ENCODE assay signal across 27 mouse cellular contexts in the genomic region with DNA sequence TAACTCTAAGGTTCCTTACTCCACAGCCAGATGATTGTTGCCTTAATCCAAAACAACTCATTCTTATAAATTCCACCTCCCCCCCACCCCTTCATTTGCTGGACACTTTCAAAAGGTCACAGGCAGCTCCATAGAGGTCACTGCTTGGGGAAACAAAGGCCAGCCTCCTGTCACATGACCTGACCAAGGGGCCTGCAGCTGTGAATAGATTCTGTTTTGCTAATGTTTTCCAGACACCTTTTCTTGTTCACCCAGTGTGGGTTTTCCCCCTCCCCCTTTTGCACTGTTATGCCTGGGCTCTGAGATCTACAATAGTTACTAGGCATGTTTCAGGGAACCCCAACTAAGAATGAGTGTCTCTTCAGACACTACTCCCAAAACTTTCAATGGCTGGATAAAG. TPM values are rescaled to one million over a fixed set of nuclear protein-coding genes. Genes with fewer than 3 reads are reported as not detected.
DNase-seq lines count a peak whose midpoint lies in the region; ATAC-seq and TF ChIP-seq lines count a peak whose summit lies in the region.
"Had no signal": no experiment of that assay in that cellular context is flagged by ENCODE, and none has a peak within 500 bp of the region (broad histone marks: within the 10 kb centered on the region; RNA-seq: fewer than 3 reads in every experiment).

No protein-coding gene starts in this region.

- no peak overlapping the region for H3K9ac ChIP-seq in ES-Bruce4 (ENCODE audit: low read depth, poor library complexity, severe bottlenecking)
- no peak overlapping the region for H3K9ac ChIP-seq in limb, embryonic 11.5 days (ENCODE audit: low read length)
- H3K9ac ChIP-seq: embryonic facial prominence, embryonic 13.5 days; forebrain, postnatal 0 days; kidney, embryonic 15.5 days; liver, embryonic 14.5 days; midbrain, embryonic 15.5 days had no signal

- peak; percentile 90 for TF ChIP-seq EP300 in ES-Bruce4 (IDR thresholded peaks at IDR 0.05; ENCODE audit: insufficient read depth, low read depth, low read length)

- no peak overlapping the region for H3K4me3 ChIP-seq in layer of hippocampus, adult 2 months
- no peak overlapping the region for H3K4me3 ChIP-seq in ES-Bruce4 (ENCODE audit: low read depth, low read length)
- no peak overlapping the region for H3K4me3 ChIP-seq in limb, embryonic 11.5 days (ENCODE audit: low read depth, low read length)
- H3K4me3 ChIP-seq: embryonic facial prominence, embryonic 13.5 days; kidney, embryonic 15.5 days; midbrain, embryonic 15.5 days had no signal

- H3K4me1 ChIP-seq in ES-Bruce4 (ENCODE audit: control insufficient read depth, insufficient read depth, low read length): peaks cover 11% of the 10 kb centered on the region
- H3K4me1 ChIP-seq in limb, embryonic 11.5 days (ENCODE audit: control insufficient read depth, insufficient read depth, low read length): peaks cover 36% of the 10 kb centered on the region

- no peak overlapping the region for H3K4me2 ChIP-seq in limb, embryonic 11.5 days (ENCODE audit: low read depth, severe bottlenecking)
- H3K4me2 ChIP-seq: embryonic facial prominence, embryonic 13.5 days; kidney, embryonic 15.5 days; midbrain, embryonic 15.5 days had no signal

- H3K36me3 ChIP-seq in ES-Bruce4 (ENCODE audit: control insufficient read depth, insufficient read depth, low read length, poor library complexity, severe bottlenecking): peaks cover 67% of the 10 kb centered on the region
- peaks cover 22% of the 10 kb centered on the region for H3K36me3 ChIP-seq in limb, embryonic 11.5 days (ENCODE audit: control insufficient read depth, insufficient read depth, low read length)

- TF ChIP-seq CTCF in layer of hippocampus, adult 2 months (conservative IDR thresholded peaks at IDR 0.05): no peak
- TF ChIP-seq CTCF in ES-Bruce4 (IDR thresholded peaks at IDR 0.05; ENCODE audit: low read depth, low read length): no peak

- TF ChIP-seq POLR2A in ES-Bruce4 (IDR thresholded peaks at IDR 0.05; ENCODE audit: insufficient read depth, low read length): no peak

- no peaks in the 10 kb centered on the region for H3K27me3 ChIP-seq in ES-Bruce4 (ENCODE audit: control insufficient read depth, insufficient read depth, low read length, poor library complexity, severe bottlenecking)
- H3K27me3 ChIP-seq in limb, embryonic 11.5 days (ENCODE audit: control insufficient read depth, insufficient read depth, low read length): no peaks in the 10 kb centered on the region
- H3K27me3 ChIP-seq: embryonic facial prominence, embryonic 13.5 days; kidney, embryonic 15.5 days; midbrain, embryonic 15.5 days had no signal

- ATAC-seq in limb, embryonic 11.5 days (ENCODE audit: insufficient number of reproducible peaks, low FRiP score, low TSS enrichment, low read depth): 0 out of 2 replicates have a peak, but pooled peaks have one; percentile 49
- ATAC-seq: forebrain, postnatal 0 days; hindbrain, postnatal 0 days; intestine, postnatal 0 days; midbrain, embryonic 15.5 days had no signal

- peak overlapping the region; percentile 74; the same call in 1 of the 2 replicates for H3K27ac ChIP-seq in layer of hippocampus, adult 2 months
- peak overlapping the region; percentile 87 for H3K27ac ChIP-seq in ES-Bruce4 (ENCODE audit: insufficient read depth, low read length)
- no peak overlapping the region for H3K27ac ChIP-seq in limb, embryonic 11.5 days (replicated peaks; ENCODE audit: low read depth, low read length)
- H3K27ac ChIP-seq: embryonic facial prominence, embryonic 13.5 days; hindbrain, postnatal 0 days; kidney, embryonic 15.5 days; liver, embryonic 14.5 days; midbrain, embryonic 15.5 days had no signal

- no peaks in the 10 kb centered on the region for H3K9me3 ChIP-seq in ES-Bruce4 (replicated peaks; ENCODE audit: control insufficient read depth, insufficient read depth, low read length, poor library complexity, severe bottlenecking)
- H3K9me3 ChIP-seq in limb, embryonic 11.5 days (ENCODE audit: control insufficient read depth, low read length): no peaks in the 10 kb centered on the region
- H3K9me3 ChIP-seq: embryonic facial prominence, embryonic 13.5 days; kidney, embryonic 15.5 days; midbrain, embryonic 15.5 days had no signal

- no peak for DNase-seq in layer of hippocampus, adult 2 months (ENCODE audit: low spot score in 2 of 2)
- no peak for DNase-seq in layer of hippocampus, adult 11-12 months (ENCODE audit: low spot score)
- DNase-seq in ZHBTc4 (ENCODE audit: low read depth, low spot score): peak; percentile 62
- peak; percentile 31 for DNase-seq in limb, embryonic 11.5 days (ENCODE audit: low spot score)
- no peak for DNase-seq in thymus, adult 18-20 months
- DNase-seq in thymus, postnatal 0 days (ENCODE audit: low spot score): no peak
- DNase-seq: adrenal gland, postnatal 36 days; B cell, adult 2 months; cerebellum, adult 18-20 months; cerebellum, postnatal 10 days; forebrain, postnatal 0 days; heart, postnatal 14 days; kidney, postnatal 36 days; layer of hippocampus, postnatal 36 days; left cerebral cortex, postnatal 4 days; liver; lung, adult 2 months; lung, postnatal 14 days; right cerebral cortex, postnatal 25 days; thymus, postnatal 36 days had no signal

RNA-seq across cellular contexts. Expression of a gene that starts 31.9 kb away (rescaled TPM):
- total RNA-seq in layer of hippocampus, adult 2 months (2021): 10 to 100 TPM; 43.9 to 45.4 TPM
- polyA plus RNA-seq in ES-Bruce4 (2011; ENCODE audit: insufficient read depth, insufficient read length, low read depth, missing spikeins): 45.5 and 48.8 TPM in 2 replicates
- 25.6 and 27.4 TPM in 2 replicates for polyA plus RNA-seq in limb, embryonic 11.5 days (2014; fragmentation: Nextera tagmentation; extraction: Ambion mirVana)
- polyA plus RNA-seq in thymus, postnatal 0 days (2015; fragmentation: Nextera tagmentation; extraction: Ambion mirVana): 6.4 and 6.7 TPM in 2 replicates

RNA-seq across cellular contexts. Expression of a gene that starts 44.4 kb away (rescaled TPM):
- 1 to 10 TPM; 6.5 to 9.5 TPM for total RNA-seq in layer of hippocampus, adult 2 months (2021)
- polyA plus RNA-seq in ES-Bruce4 (2011; ENCODE audit: insufficient read depth, insufficient read length, low read depth, missing spikeins): 13.3 and 16.2 TPM in 2 replicates
- 24.9 and 25.5 TPM in 2 replicates for polyA plus RNA-seq in limb, embryonic 11.5 days (2014; fragmentation: Nextera tagmentation; extraction: Ambion mirVana)
- 15.9 and 16.8 TPM in 2 replicates for polyA plus RNA-seq in thymus, postnatal 0 days (2015; fragmentation: Nextera tagmentation; extraction: Ambion mirVana)

Comparison
In these comparisons a context has a peak if more than half of its experiments do, and no peak if none do; other contexts are left out.
1. DNase-seq: peak in ZHBTc4 (single experiment) and limb, embryonic 11.5 days (single experiment); none in layer of hippocampus, adult 2 months (0 of 2), layer of hippocampus, adult 11-12 months (single experiment), thymus, adult 18-20 months (0 of 2) and thymus, postnatal 0 days (single experiment).